Mouse (Mus musculus) spleen, postnatal 4 days (tissue): ENCODE data around the gene Snx27.

Experiments
- DNase-seq, 2 experiments: peaks; one replicate each; pipeline ENCODE4 v3.0.0; 2022; ENCODE audit warnings: low spot score in 2 of 2

Gene Snx27

DNA sequence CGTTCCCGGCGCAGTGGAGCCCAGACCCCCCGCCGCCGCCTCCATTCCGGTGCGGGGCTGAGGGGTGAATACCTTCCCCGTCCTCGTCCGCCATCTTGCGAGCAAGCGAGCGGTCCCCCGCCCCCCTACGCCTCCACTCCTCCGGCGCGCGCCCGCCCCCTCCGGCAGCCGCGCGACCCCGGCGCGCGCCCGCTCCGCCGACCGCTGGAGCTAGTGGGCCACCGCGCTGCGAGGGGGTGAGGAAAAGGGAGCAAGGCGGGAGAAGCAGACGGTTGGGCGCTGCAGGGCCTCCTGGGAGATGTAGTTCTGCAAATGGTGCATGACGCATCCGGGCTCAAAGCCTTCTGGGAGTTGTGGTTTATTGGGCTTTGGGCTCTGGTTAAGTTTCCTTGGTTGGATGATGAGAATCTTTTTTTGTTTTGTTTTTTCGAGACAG lies at the start of gene Snx27:
Gene Snx27, minus strand, starts transcription at position 261 of the 436 bp plus-strand sequence.
- peak; percentile 79 to 87 for DNase-seq

DNA sequence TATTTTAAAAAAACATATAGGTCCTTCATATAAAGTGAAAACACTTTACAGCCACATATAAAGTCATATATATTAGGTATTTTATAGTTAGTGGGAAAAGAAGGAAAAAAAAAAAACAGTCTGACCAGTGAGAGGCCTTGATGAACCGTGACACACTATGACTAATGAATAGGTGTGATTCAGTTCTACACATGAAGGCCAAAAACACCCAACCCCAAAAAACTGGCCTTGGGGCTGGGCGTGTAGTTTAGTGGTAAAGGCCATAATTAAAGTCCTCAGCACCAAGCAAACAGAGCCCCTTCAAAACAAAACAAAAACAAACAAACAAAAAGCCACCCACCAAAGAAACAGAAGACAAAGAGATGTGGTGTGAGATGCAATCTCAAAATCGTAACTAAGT lies 47.4 kb upstream of the Snx27 start:
- no peak for DNase-seq

DNA sequence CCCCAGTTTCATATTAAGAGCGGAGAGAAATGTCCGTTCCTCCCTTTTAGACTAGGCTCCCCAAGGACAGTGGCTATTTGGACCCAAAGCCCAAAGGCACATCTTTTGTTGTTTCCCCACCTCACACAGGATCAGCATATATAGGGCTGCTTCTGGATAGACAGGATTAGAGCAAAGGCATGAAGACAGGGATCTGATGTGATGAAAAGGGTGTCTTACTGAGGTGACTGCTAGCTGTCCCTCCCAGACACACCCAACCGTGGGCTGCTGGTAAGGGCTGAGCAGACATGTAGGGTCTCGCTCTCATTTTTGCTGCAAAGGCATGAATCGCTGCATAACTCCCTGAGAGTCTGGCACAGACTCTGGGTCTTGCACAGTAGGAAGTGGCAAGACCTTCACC lies 46.2 kb upstream of the Snx27 start:
- no peak for DNase-seq

DNA sequence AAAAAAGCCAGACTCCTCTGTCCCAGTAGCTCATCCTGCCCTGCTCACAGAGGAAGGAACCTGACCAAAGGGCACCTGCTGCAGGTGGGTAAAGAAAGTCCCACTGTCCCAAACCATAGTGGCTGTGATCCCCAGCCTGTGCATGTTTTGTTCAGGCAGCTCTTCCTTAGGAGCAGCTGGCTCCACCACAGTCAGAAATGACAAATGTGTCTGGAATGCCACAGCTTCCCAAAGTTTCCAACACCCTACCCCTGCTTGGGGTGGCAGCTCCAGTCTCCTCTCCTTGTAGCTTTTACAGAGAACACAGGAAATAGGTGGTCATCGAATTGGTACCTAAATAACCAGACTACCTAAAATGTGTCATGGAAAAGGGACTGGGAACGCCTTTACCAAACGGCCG lies 41.8 kb upstream of the Snx27 start:
- DNase-seq, result no peak

DNA sequence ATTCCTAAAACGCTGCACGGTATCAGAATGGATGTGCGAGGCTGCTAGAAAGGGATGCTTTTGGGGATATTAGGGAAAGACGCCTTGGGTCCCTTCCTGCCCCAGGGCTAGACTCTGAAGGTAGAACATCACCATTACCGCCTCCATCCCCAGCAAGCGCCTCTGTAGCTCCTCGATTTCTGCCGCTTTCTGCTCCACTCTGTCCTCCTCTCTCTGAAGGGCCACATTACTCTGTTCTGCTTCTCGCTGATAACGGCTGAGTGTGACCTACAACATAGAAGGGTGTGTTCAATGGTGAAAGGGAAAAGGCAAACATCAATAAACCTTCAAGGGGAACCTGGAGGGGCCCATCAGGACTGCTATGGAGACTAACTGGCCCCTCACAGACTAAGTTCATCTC lies 40.0 kb upstream of the Snx27 start:
- no peak for DNase-seq

DNA sequence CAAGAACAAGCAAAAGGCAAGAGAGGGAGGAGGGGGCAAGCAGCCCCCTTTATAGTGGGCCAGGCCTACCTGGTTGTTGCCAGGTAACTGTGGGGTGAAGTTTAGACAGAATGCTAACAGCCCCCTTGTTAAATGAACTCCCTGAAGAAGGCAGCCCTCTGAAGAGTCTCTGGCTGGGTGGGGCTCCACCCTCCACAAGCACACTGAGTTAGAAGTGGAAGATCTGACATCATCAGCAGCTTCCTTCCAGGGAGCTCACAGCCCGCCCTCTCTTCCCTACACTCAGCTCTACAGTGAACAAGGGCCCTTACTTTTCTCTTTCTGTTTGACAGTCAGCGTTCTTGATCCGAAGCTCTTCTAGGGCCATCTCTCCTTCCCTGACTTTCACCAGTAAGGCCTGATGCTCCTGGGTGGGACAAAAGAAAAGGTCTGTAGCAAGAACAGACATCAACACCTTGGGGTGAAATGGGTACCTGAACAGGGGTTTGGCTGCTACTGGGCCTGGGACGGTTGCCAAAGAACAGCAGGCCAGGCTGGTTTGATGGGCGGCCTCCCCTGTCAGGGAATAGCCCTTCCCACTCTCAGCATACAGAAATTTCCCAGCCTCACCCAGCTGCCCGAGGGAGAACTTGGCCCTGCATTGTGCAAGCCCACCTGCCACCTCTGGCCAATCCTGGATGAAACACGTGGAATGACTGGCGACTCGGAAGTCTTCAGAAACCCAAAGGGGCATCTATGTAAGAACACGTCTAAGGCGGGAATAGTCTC lies 39.4 kb upstream of the Snx27 start:
- DNase-seq, result no peak

DNA sequence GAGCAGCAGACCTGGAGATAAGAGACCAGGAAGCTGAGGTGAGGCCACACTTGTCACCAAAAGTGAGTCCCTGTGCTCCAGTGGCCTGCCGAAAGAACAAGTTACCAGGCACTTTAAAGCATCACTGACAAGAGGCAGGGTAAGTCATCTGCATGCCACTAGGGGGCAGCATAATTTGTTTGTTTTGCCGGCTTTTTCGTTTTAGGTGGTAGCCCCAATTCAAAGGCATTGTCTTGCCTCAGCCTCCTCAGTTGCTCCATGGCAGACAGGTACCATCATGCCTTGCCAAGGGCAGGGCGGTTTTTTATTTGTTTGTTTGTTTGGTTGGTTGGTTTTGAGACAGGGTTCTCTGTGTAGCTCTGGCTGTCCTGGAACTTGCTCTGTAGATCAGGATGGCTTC lies 34.2 kb upstream of the Snx27 start:
- peak; percentile 52 to 80 for DNase-seq

DNA sequence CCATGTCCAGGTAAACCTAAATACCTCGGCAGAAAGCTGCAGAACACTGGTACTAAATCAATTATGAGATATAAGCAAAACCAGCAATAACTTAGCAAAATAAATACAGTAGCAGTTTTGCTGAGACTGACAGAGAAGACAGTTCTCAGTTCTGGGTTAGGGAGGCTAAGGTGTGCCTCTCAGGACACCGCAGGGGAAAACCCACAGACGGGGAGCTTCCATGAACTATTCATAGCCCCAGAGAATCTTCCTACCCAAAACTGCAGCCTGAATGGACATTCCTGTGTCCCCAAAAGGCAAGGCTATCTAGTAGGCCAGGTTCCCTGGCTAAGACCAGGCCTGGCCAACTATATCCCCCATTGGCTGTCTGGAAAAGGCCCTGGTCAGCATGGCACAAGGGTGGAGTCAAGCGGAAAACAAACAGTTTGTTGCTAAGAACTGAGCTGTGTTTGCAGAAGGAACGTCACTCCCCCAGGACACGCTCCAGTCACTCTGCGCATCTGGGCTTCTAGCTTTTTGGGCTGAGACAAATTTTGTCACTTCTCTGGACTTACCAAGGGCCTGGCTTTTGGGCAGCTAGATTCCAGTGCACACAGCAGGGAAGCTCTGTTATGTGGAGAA lies 30.9 kb upstream of the Snx27 start:
- DNase-seq, result no peak

DNA sequence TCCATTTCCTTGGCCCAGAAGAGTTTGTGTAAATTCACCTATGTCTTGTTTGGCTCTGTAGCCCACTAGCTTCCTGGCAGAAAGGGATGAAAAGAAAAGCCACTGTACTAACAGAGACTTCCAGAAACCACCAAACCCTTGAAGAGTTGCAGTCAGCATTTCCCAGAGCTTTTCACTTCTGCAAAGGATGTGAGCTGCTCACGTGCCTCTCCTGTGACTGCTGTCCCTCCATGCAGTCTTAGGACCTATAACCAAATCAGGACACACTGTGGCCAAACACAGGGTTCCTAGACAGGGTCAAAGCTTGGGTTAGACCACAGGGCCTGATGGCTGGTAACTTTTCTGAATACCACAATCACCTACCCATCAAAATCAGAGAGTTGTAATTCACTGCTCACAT lies 29.8 kb upstream of the Snx27 start:
- no peak for DNase-seq

DNA sequence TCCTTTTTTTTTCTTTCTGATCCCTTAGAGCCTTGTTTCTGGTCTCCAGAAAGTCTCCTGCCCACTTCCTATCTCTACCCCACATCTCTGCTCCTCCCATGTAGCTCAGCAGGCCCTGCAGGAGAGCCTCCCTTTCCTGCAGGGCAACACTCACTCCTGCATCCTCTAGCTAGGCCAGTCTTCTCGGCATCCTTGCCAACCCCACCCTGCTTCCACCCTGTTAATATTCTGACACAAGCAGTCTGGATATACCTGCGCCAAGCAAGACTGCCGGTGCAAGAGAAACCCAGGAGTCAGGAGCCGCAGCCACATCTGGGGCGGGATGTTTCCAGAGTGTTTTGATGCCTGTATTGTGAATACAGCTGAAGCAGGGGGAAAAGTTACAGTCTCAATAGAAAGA lies 29.3 kb upstream of the Snx27 start:
- no peak for DNase-seq

DNA sequence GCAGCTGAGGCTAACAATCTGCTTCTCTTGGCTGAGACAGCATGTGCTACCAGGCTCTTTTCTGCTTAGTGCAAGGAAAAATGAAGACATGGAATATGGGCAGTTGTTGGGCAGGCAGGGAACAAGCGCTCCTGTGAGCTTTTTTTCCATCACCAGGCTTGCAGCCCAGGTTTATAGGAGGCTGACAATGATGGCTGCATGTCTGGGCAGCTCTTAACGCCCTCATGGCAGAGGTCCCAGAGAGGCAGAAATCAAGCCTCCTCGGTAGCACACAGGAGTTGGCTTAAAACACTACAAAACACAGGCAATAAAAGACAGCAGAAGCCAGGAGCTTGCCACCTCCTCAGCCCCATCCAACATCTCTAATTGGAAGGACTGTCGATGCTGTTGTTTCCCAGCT lies 28.8 kb upstream of the Snx27 start:
- DNase-seq, result no peak

DNA sequence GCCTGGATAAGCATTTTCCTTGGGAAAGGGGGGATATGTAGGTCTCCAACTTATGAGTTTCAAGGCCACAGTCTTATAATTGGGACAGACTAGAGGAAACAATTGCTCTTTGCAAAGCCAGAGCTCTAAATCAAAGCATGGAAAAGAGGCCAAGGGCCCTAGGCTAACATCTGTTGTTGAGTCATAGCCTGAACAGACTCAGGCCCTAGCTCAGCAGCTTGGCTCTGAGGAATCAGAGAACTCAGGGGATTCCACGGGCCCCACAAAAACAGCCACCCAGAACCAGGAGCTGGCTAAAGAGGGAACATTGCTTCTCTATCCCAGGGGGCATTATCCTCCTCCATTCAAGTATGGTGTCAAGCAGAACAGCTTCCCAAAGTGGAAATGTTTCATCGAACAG lies 28.1 kb upstream of the Snx27 start:
- no peak for DNase-seq

DNA sequence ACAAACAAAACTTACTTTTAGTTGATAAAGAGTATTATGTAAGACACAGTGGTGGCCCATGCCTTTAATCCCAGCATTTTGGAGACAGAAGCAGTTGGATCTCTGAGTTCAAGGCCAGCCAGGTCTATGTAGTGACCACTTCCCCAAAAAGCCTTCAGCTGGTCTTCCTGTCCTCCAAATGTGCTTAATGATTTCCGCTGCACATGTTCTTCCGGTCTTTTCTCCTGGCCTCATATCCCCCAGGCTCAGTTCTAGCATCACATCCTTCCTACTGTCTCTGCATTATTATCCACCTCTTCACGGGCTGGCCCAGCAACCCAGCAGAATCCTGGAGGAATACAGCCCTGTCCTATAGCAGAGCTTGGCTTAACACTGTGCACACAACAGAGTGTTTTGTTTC lies 27.1 kb upstream of the Snx27 start:
- no peak for DNase-seq

DNA sequence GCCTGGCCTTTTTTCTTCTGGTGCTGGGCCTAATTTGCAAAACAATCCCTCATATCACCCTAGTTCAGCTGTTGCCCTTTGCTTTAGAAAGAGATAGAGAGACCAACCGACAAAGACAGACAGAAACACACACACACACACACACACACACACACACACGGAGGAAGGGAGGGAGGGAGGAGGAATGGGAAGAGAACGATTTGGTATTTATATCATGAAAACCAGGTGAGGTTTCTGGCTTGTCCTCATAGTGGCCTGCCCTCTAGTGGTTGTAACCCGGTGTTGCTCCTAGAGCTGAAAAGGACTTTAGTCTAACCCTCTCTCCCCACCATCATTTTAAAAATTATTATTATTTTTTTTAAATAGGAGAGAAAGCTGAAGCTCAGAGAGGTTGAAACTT lies 19.4 kb upstream of the Snx27 start:
- peak; percentile 51 to 77 for DNase-seq

DNA sequence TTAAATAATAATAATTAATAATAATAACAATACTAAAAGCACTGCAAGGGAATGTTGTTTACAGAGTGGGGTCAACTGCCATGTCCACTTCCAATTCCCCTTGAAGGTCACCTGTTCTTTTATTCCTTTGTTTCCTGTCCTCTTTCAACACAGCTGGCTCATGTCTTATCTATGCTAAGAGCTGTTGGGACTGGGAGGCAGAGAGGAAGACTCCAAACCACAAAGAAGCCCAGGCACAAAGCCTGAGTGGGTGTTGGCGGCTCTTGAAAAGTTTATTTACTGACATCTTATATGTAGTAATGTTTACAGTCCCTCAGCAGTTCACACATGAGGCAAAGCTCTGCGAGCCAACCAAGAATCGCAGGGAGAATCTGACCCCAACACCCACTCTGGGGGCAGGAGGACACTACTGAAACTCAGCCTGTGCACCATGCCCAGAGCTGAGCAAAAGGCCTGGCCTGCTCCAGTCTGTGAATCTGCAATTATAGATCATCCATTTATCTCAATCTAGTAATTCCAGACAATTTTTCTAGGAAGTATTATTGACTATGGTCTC lies 14.8 kb upstream of the Snx27 start:
- DNase-seq, result no peak

DNA sequence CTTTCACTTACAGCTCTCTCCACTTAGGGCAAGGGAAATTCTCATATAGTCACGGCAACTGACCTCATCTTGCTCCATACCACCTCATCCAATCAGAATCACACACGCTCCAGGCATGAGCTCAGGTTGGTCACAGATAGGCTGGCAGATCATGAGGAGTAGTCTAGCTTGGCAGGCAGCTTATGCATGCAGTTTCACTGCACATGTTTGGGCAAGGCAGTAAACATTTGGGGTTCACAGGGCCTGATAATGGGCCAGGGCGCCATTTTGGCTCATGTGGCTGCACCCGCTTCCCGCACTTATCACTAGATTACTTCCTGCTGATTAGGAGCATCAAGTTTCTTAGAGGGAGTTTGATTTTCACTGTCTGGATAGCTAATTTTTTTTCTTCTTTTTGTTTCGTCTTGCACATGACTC lies 13.4 kb upstream of the Snx27 start:
- DNase-seq, result no peak

DNA sequence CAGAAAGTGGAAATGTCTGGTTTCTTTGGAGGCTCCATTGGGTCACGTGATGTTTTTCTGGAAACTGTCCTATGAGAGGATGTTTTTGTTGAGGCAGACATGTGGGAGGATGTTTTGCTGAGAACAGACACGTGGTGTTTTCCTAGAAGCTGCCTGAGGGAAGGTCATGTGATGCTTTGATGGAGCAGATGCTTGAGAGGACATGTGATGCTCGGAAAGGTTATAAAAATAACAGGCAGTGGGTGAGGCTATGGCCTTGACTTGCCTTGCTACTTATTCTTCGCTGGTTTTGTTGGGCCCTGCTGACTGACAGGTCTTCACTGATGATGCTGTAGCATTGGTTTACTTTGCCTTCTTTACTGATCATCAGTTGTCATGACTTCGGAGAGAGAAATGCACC lies 8.6 kb upstream of the Snx27 start:
- no peak for DNase-seq

DNA sequence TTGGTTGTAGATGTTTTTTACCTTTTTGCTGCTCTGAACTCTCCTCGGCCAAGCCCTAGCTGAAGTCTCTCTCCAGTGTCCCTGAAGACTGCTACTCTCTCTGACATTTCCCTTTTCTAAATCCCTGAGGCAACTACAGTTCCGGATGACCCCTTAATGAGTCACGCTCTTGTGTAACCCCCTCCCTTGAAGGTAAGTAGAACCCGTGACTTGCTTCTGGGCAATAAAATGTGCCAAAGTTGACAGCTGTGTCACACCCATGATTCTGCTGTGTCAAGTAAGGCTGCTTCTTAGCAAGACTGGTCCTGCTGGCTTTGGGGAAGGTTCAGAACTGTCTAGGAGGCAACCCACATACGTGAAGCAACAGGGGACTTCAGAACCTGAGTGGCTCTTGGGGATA lies 5.4 kb upstream of the Snx27 start:
- no peak for DNase-seq

DNA sequence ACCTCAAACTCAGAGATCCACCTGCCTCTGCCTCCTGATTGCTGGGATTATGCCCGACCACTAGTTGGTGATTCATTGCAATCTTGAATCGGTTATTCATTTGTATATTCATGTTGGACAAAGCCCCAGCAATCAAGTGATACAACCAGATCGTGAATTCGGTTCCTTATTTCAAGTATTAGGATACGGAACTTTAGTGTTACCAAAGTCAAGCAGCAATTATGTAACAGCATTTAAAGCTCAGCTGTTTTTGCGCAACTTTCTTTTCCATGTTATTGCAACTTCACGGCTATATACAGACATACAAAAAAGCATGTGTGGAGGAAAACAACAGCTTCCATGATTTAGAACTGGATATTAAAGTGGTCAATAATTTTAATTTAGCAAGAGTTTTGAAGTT lies 428 bp upstream of the Snx27 start:
- no peak for DNase-seq

DNA sequence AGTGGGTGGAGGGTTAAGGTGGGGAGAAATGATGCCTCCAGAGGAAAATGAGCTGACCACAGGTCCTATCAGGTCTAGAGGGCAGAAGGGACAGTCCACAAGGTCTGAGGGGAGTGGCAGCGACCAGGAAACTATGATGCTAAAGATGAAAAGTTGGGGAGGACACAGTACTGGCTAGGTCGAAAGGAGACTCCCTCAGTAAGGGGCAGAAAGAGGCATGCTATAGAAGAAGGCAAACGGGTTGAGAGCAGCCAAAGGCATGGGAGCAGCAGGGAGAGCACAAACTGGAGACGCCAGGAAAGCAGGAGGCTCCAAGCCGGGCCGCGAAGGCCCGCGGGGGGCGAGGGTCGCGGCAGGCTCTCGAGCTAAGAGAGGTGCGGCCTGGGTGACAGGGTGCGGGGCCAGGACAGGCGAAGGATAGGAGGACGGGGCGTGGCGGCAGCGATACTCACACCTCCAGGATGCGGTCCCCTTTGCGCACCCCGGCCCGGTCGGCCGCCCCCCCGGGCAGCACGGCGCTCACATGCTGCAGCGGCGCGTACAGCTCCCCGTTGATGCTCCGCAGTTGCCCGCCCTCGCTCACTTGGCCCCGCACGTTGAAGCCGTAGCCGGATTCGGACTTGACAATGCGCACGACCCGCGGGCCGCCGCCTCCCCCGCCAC lies 592 bp downstream of the Snx27 start:
- peak; percentile 61 to 87 for DNase-seq

DNA sequence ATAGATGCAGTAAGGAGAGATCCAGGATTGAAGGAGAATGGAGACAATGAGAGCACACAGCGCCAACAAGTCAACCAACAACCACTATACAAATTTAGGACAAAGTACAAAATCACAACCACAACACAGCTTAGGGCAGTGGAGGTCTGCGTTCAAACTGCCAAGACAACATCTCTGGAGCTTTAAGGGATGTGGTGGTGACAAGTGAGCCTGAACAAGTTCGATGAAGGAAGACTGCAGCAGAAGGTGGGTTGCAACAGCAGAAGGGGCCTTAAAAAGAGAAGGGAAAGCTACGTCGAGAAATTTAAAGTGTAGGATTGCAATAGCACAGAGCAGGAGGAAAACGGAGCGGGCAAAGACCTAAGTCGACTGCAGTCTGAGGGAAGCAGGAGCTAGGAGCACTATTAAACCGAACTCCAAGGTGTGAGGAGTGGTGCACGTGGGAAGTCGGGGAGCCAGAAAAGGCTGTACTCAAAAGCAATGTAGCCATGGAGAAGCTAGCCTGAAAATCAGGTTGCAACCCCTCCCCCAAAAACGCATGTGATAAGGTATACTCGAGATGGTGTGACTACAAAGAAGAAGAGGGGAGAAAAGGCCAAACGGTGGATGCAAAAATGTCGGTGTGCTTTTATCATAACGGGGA lies 1.3 kb downstream of the Snx27 start:
- DNase-seq, result no peak

DNA sequence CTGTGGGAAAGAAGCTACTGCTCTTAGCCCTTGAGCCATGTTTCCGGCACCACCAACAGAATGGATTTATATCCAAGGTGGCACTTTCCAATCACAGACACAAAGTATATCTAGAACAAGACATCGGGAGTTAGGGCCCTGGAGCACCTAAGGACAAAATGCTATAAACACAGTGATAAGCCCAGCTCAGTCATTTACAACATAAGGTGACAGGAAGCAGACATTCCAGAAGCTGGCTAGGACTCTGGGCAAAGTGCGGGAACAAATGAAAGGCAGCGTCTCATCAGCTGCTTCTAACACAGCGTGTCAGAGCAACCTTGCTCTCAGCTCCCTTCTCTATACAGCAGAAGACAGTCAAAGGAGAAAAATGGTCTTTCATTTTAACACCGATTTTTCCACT lies 8.0 kb downstream of the Snx27 start:
- no peak for DNase-seq
